Mouse (Mus musculus): ENCODE measurements around the gene Dnah17. TPM values are rescaled to one million over a fixed set of nuclear protein-coding genes. Genes with fewer than 3 reads are reported as not detected.

Gene Dnah17
- total and polyA plus RNA-seq, 2 experiments = under 0.01 TPM

GRCm38 (mm10) chr11:118147877-118148637, 17.6 kb upstream of the Dnah17 start:
- peaks cover 6% of the 10 kb centered on the region for H3K4me1 ChIP-seq (ENCODE audit: control insufficient read depth, insufficient read depth, low read length)
- H3K27ac ChIP-seq (replicated peaks; ENCODE audit: insufficient read depth, low read depth, low read length) = peak overlapping the region; percentile 50
- H3K9ac ChIP-seq (ENCODE audit: low read depth, low read length) = no peak overlapping the region
- no peaks in the 10 kb centered on the region for H3K36me3 ChIP-seq (ENCODE audit: control insufficient read depth, insufficient read depth, low read length)
- peak; percentile 71 for DNase-seq (ENCODE audit: extremely low read depth, low read depth, low spot score)
- TF ChIP-seq POLR2A (IDR thresholded peaks at IDR 0.05; ENCODE audit: extremely low read depth, insufficient read depth, low read length) (no peak), CTCF (IDR thresholded peaks at IDR 0.05; ENCODE audit: low read depth, low read length) (no peak)
- H3K79me2 ChIP-seq (ENCODE audit: control insufficient read depth, insufficient read depth, low read length) = no peaks in the 10 kb centered on the region
- WGBS = 24% methylated on average over 9 of the region's 9 CpGs
- no peak overlapping the region for H3K4me3 ChIP-seq (ENCODE audit: insufficient read depth, low read depth, low read length)
- H3K27me3 ChIP-seq (ENCODE audit: control insufficient read depth, insufficient read depth, low read length) = no peaks in the 10 kb centered on the region

- Histone ChIP-seq H3K79me2 (ENCODE audit: control insufficient read depth, insufficient read depth, low read length) (no peaks in the 10 kb centered on the region), H3K36me3 (ENCODE audit: control insufficient read depth, insufficient read depth, low read length) (no peaks in the 10 kb centered on the region), H3K27me3 (ENCODE audit: control insufficient read depth, insufficient read depth, low read length) (no peaks in the 10 kb centered on the region), H3K4me1 (ENCODE audit: control insufficient read depth, insufficient read depth, low read length) (peaks cover 6% of the 10 kb centered on the region), H3K9ac (ENCODE audit: low read depth, low read length) (peak overlapping the region; percentile 56; the same call in 1 of the 2 replicates), H3K27ac (replicated peaks; ENCODE audit: insufficient read depth, low read depth, low read length) (peak overlapping the region; percentile 82), H3K4me3 (ENCODE audit: insufficient read depth, low read depth, low read length) (no peak overlapping the region; the same call in 1 of the 2 replicates)
- no peak for DNase-seq (ENCODE audit: extremely low read depth, low read depth, low spot score)
- whole genome bisulfite sequencing = 88% methylated on average over 10 of the region's 10 CpGs
- TF ChIP-seq CTCF (IDR thresholded peaks at IDR 0.05; ENCODE audit: low read depth, low read length) (no peak), POLR2A (IDR thresholded peaks at IDR 0.05; ENCODE audit: extremely low read depth, insufficient read depth, low read length) (no peak)
Observed at GRCm38 (mm10) chr11:118146446-118146845, 16.0 kb upstream of the Dnah17 start.

- WGBS = 73% methylated on average over 16 of the region's 16 CpGs
- peak; percentile 45 for DNase-seq (ENCODE audit: extremely low read depth, low read depth, low spot score)
Observed at GRCm38 (mm10) chr11:118145771-118146351, 15.4 kb upstream of the Dnah17 start.

GRCm38 (mm10) chr11:118145092-118145491, 14.7 kb upstream of the Dnah17 start:
- no peak for TF ChIP-seq POLR2A (IDR thresholded peaks at IDR 0.05; ENCODE audit: extremely low read depth, insufficient read depth, low read length)
- TF ChIP-seq CTCF (IDR thresholded peaks at IDR 0.05; ENCODE audit: low read depth, low read length) = no peak
- H3K27ac ChIP-seq (replicated peaks; ENCODE audit: insufficient read depth, low read depth, low read length) = no peak overlapping the region
- WGBS = 94% methylated on average over 4 of the region's 4 CpGs

More at GRCm38 (mm10) chr11:118145771-118146351, 15.4 kb upstream of the Dnah17 start:
- no peaks in the 10 kb centered on the region for H3K79me2 ChIP-seq (ENCODE audit: control insufficient read depth, insufficient read depth, low read length)
- H3K27ac ChIP-seq (replicated peaks; ENCODE audit: insufficient read depth, low read depth, low read length) = peak overlapping the region; percentile 82
- H3K4me3 ChIP-seq (ENCODE audit: insufficient read depth, low read depth, low read length) = peak overlapping the region; percentile 49
- H3K27me3 ChIP-seq (ENCODE audit: control insufficient read depth, insufficient read depth, low read length) = no peaks in the 10 kb centered on the region
- TF ChIP-seq CTCF (IDR thresholded peaks at IDR 0.05; ENCODE audit: low read depth, low read length) = no peak
- no peak for TF ChIP-seq POLR2A (IDR thresholded peaks at IDR 0.05; ENCODE audit: extremely low read depth, insufficient read depth, low read length)
- no peaks in the 10 kb centered on the region for H3K36me3 ChIP-seq (ENCODE audit: control insufficient read depth, insufficient read depth, low read length)
- H3K4me1 ChIP-seq (ENCODE audit: control insufficient read depth, insufficient read depth, low read length) = peaks cover 6% of the 10 kb centered on the region
- H3K9ac ChIP-seq (ENCODE audit: low read depth, low read length) = peak overlapping the region; percentile 56

GRCm38 (mm10) chr11:118143731-118144130, 13.3 kb upstream of the Dnah17 start:
- no peaks in the 10 kb centered on the region for H3K79me2 ChIP-seq (ENCODE audit: control insufficient read depth, insufficient read depth, low read length)
- H3K27me3 ChIP-seq (ENCODE audit: control insufficient read depth, insufficient read depth, low read length) = no peaks in the 10 kb centered on the region
- H3K36me3 ChIP-seq (ENCODE audit: control insufficient read depth, insufficient read depth, low read length) = no peaks in the 10 kb centered on the region
- no peak overlapping the region for H3K4me3 ChIP-seq (ENCODE audit: insufficient read depth, low read depth, low read length)
- no peak overlapping the region for H3K9ac ChIP-seq (ENCODE audit: low read depth, low read length)
- TF ChIP-seq CTCF (IDR thresholded peaks at IDR 0.05; ENCODE audit: low read depth, low read length) (no peak), POLR2A (IDR thresholded peaks at IDR 0.05; ENCODE audit: extremely low read depth, insufficient read depth, low read length) (no peak)
- no peak for DNase-seq (ENCODE audit: extremely low read depth, low read depth, low spot score)
- H3K27ac ChIP-seq (replicated peaks; ENCODE audit: insufficient read depth, low read depth, low read length) = no peak overlapping the region
- H3K4me1 ChIP-seq (ENCODE audit: control insufficient read depth, insufficient read depth, low read length) = peaks cover 5% of the 10 kb centered on the region
- 95% methylated on average over 4 of the region's 4 CpGs for WGBS

More at GRCm38 (mm10) chr11:118145092-118145491, 14.7 kb upstream of the Dnah17 start:
- H3K9ac ChIP-seq (ENCODE audit: low read depth, low read length) = no peak overlapping the region
- peaks cover 6% of the 10 kb centered on the region for H3K4me1 ChIP-seq (ENCODE audit: control insufficient read depth, insufficient read depth, low read length)
- H3K79me2 ChIP-seq (ENCODE audit: control insufficient read depth, insufficient read depth, low read length) = no peaks in the 10 kb centered on the region
- no peak overlapping the region for H3K4me3 ChIP-seq (ENCODE audit: insufficient read depth, low read depth, low read length)
- DNase-seq (ENCODE audit: extremely low read depth, low read depth, low spot score) = no peak
- H3K27me3 ChIP-seq (ENCODE audit: control insufficient read depth, insufficient read depth, low read length) = no peaks in the 10 kb centered on the region
- no peaks in the 10 kb centered on the region for H3K36me3 ChIP-seq (ENCODE audit: control insufficient read depth, insufficient read depth, low read length)
